Mouse (Mus musculus) myocyte (in vitro differentiated cells): ENCODE results near the gene Tldc1.

Experiments
- CEBPB ChIP-seq: IDR thresholded peaks from 2 replicates; pipeline ENCODE4 v1.6.1; 2011; ENCODE audit warnings: mild to moderate bottlenecking, moderate library complexity; ENCODE audit not compliant: poor library complexity, insufficient read depth, severe bottlenecking
- E2F4 ChIP-seq: IDR thresholded peaks from one replicate; pipeline ENCODE4 v1.6.1; 2011; ENCODE audit warnings: mild to moderate bottlenecking, control low read depth, moderate library complexity; ENCODE audit not compliant: insufficient read depth
- POLR2A ChIP-seq: IDR thresholded peaks from one replicate; pipeline ENCODE4 v1.6.1; 2011; ENCODE audit warnings: low read depth, mild to moderate bottlenecking, control low read depth, moderate library complexity; ENCODE audit not compliant: insufficient read length
- POLR2AphosphoS2 ChIP-seq: IDR thresholded peaks from one replicate; pipeline ENCODE4 v1.6.1; 2011; ENCODE audit warnings: low read depth, control low read depth; ENCODE audit not compliant: insufficient read length

GRCm38 (mm10) chr8:119761692-119762091 is 16.5 kb downstream of the Tldc1 start:
- TF ChIP-seq POLR2AphosphoS2 (no peak), E2F4 (no peak), POLR2A (no peak), CEBPB (no peak)
